Mouse (Mus musculus): Measurements from ENCODE around the gene Nipsnap3a. TPM values are rescaled to one million over a fixed set of nuclear protein-coding genes. Genes with fewer than 3 reads are reported as not detected.

Gene Nipsnap3a
- total RNA-seq, 2 experiments from 2014 or later: not detected

Other genes with a start within 250 kb of the Nipsnap3a start
- gene Olfr275, start 174.7 kb upstream of the Nipsnap3a start, total RNA-seq (2021): not detected
- gene Olfr273, start 130.0 kb upstream of the Nipsnap3a start, total RNA-seq (2021): not detected
- not detected for gene Olfr272, start 70.1 kb upstream of the Nipsnap3a start, total RNA-seq (2021)
- gene Olfr270, start 24.7 kb upstream of the Nipsnap3a start, total RNA-seq (2021): not detected
- gene Nipsnap3b, start 22.6 kb downstream of the Nipsnap3a start, total RNA-seq (2021): 10 to 100 TPM; 13.9 to 19.7 TPM
- 10 to 100 TPM; 21.3 to 21.4 TPM for gene Abca1, start 170.6 kb downstream of the Nipsnap3a start, total RNA-seq (2021)